Mouse (Mus musculus) bone marrow, adult 2 months (tissue): Measurements from ENCODE around the gene Olfr1287. TPM values are rescaled to one million over a fixed set of nuclear protein-coding genes. Genes with fewer than 3 reads are reported as not detected.

Source experiments
- H3K27ac ChIP-seq: fragments of 200-500 bp; 2 replicates; pipeline ENCODE4 v1.5.1; 2012; ENCODE audit warnings: low read depth, mild to moderate bottlenecking, control low read depth, inconsistent platforms, low read length; ENCODE audit not compliant: control insufficient read depth, poor library complexity, insufficient read depth
- H3K4me1 ChIP-seq: fragments of 200-500 bp; 2 replicates; pipeline ENCODE4 v1.6.1; 2011; ENCODE audit warnings: low read length; ENCODE audit not compliant: control insufficient read depth, insufficient read depth
- H3K4me3 ChIP-seq: fragments of 200-500 bp; replicated peaks from 2 replicates; pipeline ENCODE3; 2011; ENCODE audit warnings: mild to moderate bottlenecking, low read depth, low read length, control low read depth; ENCODE audit not compliant: control insufficient read depth
- CTCF ChIP-seq: fragments of 200-500 bp; IDR thresholded peaks from 2 replicates; pipeline ENCODE4 v1.5.1; 2011; ENCODE audit warnings: low read length, control low read depth; ENCODE audit not compliant: control insufficient read depth, insufficient read depth
- POLR2A ChIP-seq: fragments of 200-500 bp; IDR thresholded peaks from 2 replicates; pipeline ENCODE4 v1.6.1; 2011; ENCODE audit warnings: low read depth, mild to moderate bottlenecking, control low read depth, low read length, borderline replicate concordance; ENCODE audit not compliant: control insufficient read depth
- WGBS: fragments of 180-500 bp; shearing (Covaris S2); methylation state at CpG from one replicate; pipeline ENCODE4 v1.1.7; 2018; 5-methylcytosine and 5-hydroxymethylcytosine counted together
- polyA plus RNA-seq: library from polyadenylated mRNA; stranded (reverse); fragments of >200 nt; gene quantifications from 2 replicates; pipeline ENCODE4 v1.2.4, GENCODE M21; 2011; ENCODE audit warnings: low replicate concordance; ENCODE audit not compliant: missing spikeins, insufficient read depth, insufficient read length

Gene Olfr1287
- not detected in 2 replicates for polyA plus RNA-seq

DNA sequence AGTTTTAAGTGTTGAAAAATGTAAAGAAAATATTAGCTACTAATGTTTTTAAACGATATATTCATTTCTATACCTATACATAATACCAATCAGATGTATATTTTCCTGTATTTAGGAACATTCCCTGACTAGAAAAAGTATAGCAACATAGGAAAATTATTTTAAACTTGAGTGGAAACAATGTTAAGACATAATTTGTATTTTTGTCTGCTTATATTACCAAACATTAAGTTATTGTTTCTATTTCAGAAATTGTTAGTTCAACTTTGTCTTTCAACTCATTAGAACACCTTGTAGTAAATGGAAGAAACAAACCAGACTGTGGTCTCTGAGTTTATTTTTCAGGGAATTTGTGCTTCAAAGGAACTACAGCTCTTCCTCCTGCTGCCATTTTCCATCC is at the start of gene Olfr1287:
TSS of gene Olfr1287 (plus strand) at position 301 of the 400 bp plus-strand sequence.
- TF ChIP-seq POLR2A (no peak), CTCF (no peak)
- H3K27ac ChIP-seq: no peak within 1 kb of the TSS
- 67% methylated on average over 1 of the region's 1 CpGs for WGBS
- no peak within 1 kb of the TSS for H3K4me3 ChIP-seq
- H3K4me1 ChIP-seq: no peaks in the 10 kb centered on the region

DNA sequence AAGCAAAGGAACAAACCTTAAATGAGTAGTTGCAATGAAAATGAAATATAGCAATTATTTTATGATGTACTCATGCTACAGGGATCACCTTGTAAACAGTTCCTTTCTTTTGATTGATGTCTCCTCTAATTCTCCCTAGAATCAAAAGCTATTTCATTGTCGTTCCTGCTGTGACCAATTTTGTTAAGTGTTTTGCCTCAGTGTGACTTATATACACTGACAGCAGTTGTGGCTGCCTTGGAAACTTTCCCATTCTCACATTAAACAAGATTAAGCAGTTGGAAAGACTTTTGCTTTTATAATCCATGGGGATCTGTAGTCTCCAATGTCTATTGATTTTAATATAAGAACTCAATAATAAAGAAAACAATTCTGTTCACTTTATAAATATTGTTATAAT is 26.0 kb upstream of the Olfr1287 start, which contains the start of gene Olfr1286:
TSS of gene Olfr1286 (minus strand) at position 185 of the 400 bp plus-strand sequence.
- no peak for TF ChIP-seq CTCF
- no peak for TF ChIP-seq POLR2A
- H3K4me1 ChIP-seq: no peaks in the 10 kb centered on the region
- WGBS: 67% methylated on average over 1 of the region's 1 CpGs

DNA sequence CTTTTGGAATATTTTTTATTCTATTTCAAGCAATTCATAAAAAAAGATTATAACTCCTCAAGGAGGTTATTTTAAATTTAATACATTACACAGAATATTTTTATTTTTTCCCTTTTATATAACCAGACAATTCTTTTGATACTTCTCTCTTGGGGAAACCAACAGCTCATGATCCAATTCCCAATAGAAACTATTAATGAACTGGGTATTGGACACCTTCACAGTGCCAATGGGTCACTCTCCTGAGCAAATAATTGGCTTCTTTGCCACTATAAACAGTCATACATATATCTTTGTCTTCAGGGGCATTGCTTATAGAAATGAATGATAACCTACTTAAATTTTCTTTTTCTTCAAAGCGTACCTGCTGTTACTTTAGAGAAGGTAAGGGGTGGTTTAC is 24.9 kb downstream of the Olfr1287 start, which contains the start of gene Olfr1288:
TSS of gene Olfr1288 (plus strand) at position 301 of the 400 bp plus-strand sequence.
- no peaks in the 10 kb centered on the region for H3K4me1 ChIP-seq

More for the DNA sequence above, 26.0 kb upstream of the Olfr1287 start, which contains the start of gene Olfr1286:
- Histone ChIP-seq H3K4me3 (no peak within 1 kb of the TSS), H3K27ac (no peak within 1 kb of the TSS)

DNA sequence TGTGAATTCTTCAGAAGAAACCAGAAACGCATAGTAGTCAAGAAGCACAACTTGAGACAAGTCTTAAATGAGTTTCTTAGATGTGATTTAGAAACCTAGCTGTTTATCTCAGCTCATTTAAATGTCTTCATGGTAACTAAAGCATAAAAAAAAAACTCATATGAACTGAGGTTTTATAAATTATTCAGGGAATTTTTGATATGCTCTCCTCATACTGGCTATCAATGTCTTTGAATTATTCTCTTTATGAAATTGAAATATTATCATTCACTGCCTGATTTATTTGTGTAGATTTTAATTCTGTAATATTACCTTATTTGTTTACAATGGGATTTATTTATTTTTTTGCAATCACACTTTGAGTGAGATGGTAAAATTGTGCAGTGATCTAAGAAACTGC is 31.6 kb downstream of the Olfr1287 start, which contains the start of gene Olfr1289:
TSS of gene Olfr1289 (plus strand) at position 301 of the 400 bp plus-strand sequence.
- no peak within 1 kb of the TSS for H3K27ac ChIP-seq

More for the DNA sequence above, 24.9 kb downstream of the Olfr1287 start, which contains the start of gene Olfr1288:
- no peak for TF ChIP-seq POLR2A
- TF ChIP-seq CTCF: no peak
- H3K4me3 ChIP-seq: no peak within 1 kb of the TSS
- 91% methylated on average over 1 of the region's 1 CpGs for WGBS
- no peak within 1 kb of the TSS for H3K27ac ChIP-seq

GRCm38 (mm10) chr2:111493729-111494128 is 44.8 kb downstream of the Olfr1287 start, which contains the start of gene Olfr1290:
TSS of gene Olfr1290 (minus strand) at chr2:111493829.
- no peak within 1 kb of the TSS for H3K4me3 ChIP-seq
- WGBS: 64% methylated on average over 5 of the region's 5 CpGs
- no peak within 1 kb of the TSS for H3K27ac ChIP-seq
- no peaks in the 10 kb centered on the region for H3K4me1 ChIP-seq
- TF ChIP-seq POLR2A (no peak), CTCF (no peak)

More for the DNA sequence above, 31.6 kb downstream of the Olfr1287 start, which contains the start of gene Olfr1289:
- TF ChIP-seq POLR2A (no peak), CTCF (no peak)
- Histone ChIP-seq H3K4me3 (no peak within 1 kb of the TSS), H3K4me1 (no peaks in the 10 kb centered on the region)
- 63% methylated on average over 1 of the region's 1 CpGs for whole genome bisulfite sequencing

- no peak within 1 kb of the TSS for H3K4me3 ChIP-seq
- WGBS: 79% methylated on average over 3 of the region's 3 CpGs
- no peaks in the 10 kb centered on the region for H3K4me1 ChIP-seq
- H3K27ac ChIP-seq: no peak within 1 kb of the TSS
- TF ChIP-seq POLR2A: no peak
- no peak for TF ChIP-seq CTCF
Measured at GRCm38 (mm10) chr2:111496880-111497279, 47.9 kb downstream of the Olfr1287 start, which contains the start of gene Olfr1291-ps1. TSS of gene Olfr1291-ps1 (plus strand) at chr2:111497180.

Other genes with a start within 250 kb of the Olfr1287 start
- gene 4930430A15Rik, start 219.5 kb upstream of the Olfr1287 start, polyA plus RNA-seq: not detected in 2 replicates
- not detected in 2 replicates for gene Olfr1275, start 213.9 kb upstream of the Olfr1287 start, polyA plus RNA-seq
- gene Olfr1276, start 194.6 kb upstream of the Olfr1287 start, polyA plus RNA-seq: not detected in 2 replicates
- gene Olfr1277, start 175.0 kb upstream of the Olfr1287 start, polyA plus RNA-seq: not detected in 2 replicates
- gene Olfr1278, start 159.0 kb upstream of the Olfr1287 start, polyA plus RNA-seq: not detected in 2 replicates
- gene Olfr1279, start 148.5 kb upstream of the Olfr1287 start, polyA plus RNA-seq: not detected in 2 replicates
- gene Olfr1280, start 135.1 kb upstream of the Olfr1287 start, polyA plus RNA-seq: not detected in 2 replicates
- gene Olfr1281, start 122.6 kb upstream of the Olfr1287 start, polyA plus RNA-seq: not detected in 2 replicates
- gene Olfr1282, start 113.1 kb upstream of the Olfr1287 start, polyA plus RNA-seq: not detected in 2 replicates
- not detected in 2 replicates for gene Olfr1283, start 82.4 kb upstream of the Olfr1287 start, polyA plus RNA-seq
- not detected in 2 replicates for gene Olfr1284, start 73.6 kb upstream of the Olfr1287 start, polyA plus RNA-seq
- not detected in 2 replicates for gene Olfr1286, start 26.0 kb upstream of the Olfr1287 start, polyA plus RNA-seq
- not detected in 2 replicates for gene Olfr1288, start 25.0 kb downstream of the Olfr1287 start, polyA plus RNA-seq
- gene Olfr1289, start 31.7 kb downstream of the Olfr1287 start, polyA plus RNA-seq: not detected in 2 replicates
- gene Olfr1290, start 44.7 kb downstream of the Olfr1287 start, polyA plus RNA-seq: not detected in 2 replicates
- gene Olfr1291-ps1, start 48.0 kb downstream of the Olfr1287 start, polyA plus RNA-seq: not detected in 2 replicates
- 1.2 TPM in 1 of 2 replicates, not detected in the other for gene Olfr1293-ps, start 76.1 kb downstream of the Olfr1287 start, polyA plus RNA-seq
- not detected in 2 replicates for gene Olfr1294, start 91.1 kb downstream of the Olfr1287 start, polyA plus RNA-seq
- gene Olfr1295, start 120.5 kb downstream of the Olfr1287 start, polyA plus RNA-seq: not detected in 2 replicates
- not detected in 2 replicates for gene Olfr1297, start 177.4 kb downstream of the Olfr1287 start, polyA plus RNA-seq
- gene Olfr1298, start 200.1 kb downstream of the Olfr1287 start, polyA plus RNA-seq: not detected in 2 replicates
- not detected in 2 replicates for gene Olfr1299, start 212.3 kb downstream of the Olfr1287 start, polyA plus RNA-seq